Mouse (Mus musculus) right cerebral cortex, postnatal 36 days (tissue): ENCODE results near the gene Rgs14.

Experiments used
- DNase-seq, 2 experiments: peaks; one replicate each; pipeline ENCODE4 v3.0.0; 2022; ENCODE audit warnings: low spot score in 2 of 2, mixed read lengths in 1 of 2

The Rgs14 gene

DNA sequence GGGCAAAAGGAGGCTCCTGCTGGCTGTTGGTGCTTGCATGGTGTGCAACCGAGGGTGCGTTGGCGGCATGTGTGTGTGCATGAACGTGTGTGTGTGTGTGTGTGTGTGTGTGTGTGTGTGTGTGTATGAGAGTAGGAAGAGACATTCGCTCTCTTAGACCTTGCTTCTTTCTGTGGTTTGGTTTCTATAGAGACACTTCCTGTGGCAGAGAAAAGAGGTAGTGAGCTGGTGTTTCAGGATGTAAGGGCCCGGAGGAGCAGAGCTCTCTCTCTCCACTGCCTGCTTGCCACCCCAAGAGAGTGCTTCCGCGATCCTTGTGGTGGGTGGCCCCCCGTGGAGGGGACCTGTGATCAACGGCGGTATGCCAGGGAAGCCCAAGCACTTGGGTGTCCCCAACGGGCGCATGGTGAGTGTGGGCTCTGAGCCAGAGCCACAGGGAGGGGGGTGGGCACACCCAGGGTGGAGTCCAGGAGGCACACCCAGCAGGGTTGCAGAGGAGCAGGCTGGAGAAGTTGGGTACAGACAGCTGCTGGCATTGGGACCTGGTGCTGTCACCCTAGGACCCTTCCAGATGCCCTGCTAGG is at the start of gene Rgs14:
Gene Rgs14, plus strand, starts transcription at position 202 of the 584 bp plus-strand sequence.
- peak; percentile 47 to 65 for DNase-seq

DNA sequence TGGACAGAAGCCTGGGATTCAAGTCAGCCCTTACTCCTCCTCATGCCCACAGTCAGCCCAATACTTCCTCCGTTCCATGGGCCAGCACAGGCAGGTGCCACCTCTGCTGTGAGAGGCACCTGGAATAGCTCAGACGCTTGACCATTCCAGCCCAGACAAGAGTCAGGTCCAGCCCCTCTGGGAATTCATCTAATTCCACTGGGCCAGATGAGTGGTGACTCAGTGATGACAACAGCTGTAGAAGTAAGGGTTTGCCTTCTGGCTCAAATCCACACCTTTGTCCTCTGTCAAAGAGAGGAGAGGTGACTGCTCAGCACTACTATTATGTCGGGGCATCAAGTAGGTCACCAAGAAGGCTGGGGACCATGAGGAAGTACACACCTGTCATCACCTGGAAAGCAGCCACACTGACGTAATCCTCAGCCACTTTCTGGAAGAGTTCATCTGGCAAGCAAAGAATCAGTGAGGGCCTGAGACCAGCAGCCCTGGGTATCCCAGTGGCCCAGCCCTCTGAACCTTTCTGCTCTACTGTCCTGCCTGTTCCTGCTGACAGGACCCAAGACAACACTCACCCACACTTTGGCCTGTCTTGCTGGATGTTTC is 49.5 kb upstream of the Rgs14 start, which contains the start of gene Prelid1:
Gene Prelid1, plus strand, starts transcription at position 570 of the 603 bp plus-strand sequence.
- DNase-seq, result no peak

GRCm38 (mm10) chr13:55321434-55322129 is 48.0 kb upstream of the Rgs14 start, which contains the start of gene Rab24:
Gene Rab24, minus strand, starts transcription at chr13:55321946.
- DNase-seq, result peak; percentile 86 to 89

DNA sequence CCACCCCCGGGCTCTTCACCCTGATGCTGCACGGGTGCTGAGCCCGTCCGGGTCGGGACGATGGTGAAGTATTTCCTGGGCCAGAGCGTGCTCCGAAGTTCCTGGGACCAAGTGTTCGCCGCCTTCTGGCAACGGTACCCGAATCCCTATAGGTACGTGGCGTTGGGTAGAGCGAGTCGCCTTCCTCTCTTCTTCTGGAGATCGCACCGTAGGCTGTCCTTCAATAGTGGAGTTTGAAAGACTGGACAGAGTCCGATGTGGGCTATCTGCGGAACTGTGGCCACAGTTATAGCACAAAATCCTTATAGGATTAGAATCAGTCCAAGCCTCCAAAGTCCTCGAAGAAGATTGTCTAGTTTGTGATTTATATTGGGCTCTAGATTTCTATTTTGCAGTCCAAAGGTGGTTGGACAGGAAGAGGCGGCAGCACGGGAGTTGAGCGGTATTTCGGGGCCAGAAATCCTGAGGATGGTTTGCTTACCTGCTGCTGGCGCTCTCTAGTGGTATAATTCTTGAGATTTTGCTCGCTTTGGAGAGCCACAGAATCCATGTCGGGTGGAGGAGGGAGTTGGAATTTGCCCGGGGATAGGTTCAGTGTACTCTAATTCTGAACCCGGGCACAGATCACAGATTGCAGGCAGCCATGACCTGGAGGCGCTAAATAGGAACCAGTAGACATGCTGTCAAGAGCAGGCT is 47.3 kb upstream of the Rgs14 start:
- no peak for DNase-seq

DNA sequence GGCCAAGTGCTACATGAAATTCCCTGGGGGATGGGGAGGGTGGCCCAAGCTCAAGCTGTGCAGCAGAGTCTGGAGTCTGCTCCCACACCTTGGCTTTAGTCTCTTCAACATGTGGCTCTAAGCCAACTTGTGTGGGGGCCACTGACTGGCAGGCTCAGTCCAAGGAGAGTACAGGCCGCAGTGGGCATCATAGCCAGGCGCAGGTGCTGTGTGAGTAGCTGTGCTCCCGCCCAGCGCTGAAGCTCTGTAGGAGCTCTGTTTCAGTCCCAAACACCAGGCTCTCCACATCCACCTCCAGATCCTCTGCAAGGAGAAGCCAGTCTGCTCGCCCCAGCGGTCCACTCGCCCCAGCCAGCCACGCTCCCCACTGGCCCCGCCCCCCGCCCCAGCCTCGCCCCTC is 43.9 kb upstream of the Rgs14 start:
- DNase-seq, result peak in 1 of 2 experiments; percentile 48

- no peak for DNase-seq
These were observed 42.4 kb upstream of the Rgs14 start for GRCm38 (mm10) chr13:55327169-55327568.

- DNase-seq, result peak; percentile 92 to 93
These were observed 41.9 kb upstream of the Rgs14 start for GRCm38 (mm10) chr13:55327633-55328032.

DNA sequence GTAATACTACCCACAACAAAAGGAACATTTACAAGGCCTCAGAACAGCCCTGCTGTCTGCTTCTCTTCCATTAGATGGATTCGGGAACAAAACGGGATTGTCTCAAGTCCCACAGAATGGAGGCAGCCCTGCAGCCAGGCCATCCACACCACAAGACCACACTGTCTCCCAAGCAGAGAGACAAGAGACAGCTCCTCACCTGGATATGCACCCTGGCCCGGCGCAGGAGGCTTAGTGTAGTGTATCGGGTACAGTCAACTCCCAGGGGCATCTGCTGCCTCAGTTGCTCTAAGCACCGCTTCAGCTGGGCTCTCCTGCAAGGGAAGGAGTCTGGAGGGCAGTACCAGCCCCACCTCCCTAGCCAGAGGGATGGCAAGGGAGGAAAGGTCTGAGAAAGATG is 41.4 kb upstream of the Rgs14 start:
- no peak for DNase-seq

- no peak for DNase-seq
These were observed 40.9 kb upstream of the Rgs14 start for GRCm38 (mm10) chr13:55328641-55329040.

DNA sequence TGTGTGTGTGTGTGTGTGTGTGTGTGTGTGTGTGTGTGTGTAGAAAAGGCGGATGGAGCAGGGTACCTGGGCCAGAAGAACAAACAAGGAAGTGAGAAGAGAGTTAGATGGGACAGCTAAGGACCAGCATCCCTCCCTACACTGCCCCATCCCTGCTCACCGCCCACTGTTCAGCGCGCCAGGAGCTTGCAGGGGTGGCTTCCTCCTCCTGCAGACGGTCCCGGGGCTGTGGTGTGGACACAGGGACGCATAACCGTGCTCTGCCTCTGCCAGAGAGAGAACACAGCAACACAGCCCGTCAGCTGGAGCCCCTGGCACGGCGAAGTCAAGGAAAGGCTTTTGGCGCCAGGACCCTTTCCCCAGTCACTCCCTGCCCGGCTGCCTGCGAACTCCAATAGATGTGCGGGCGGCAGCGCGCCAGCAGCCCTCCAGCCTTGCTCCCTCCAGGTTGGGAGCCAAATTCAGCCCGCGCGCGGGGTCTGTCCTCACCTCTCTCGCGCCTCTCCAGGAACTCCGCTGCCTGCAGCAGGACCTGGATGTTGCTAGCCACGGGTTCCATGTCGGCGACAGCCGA is 40.3 kb upstream of the Rgs14 start:
- no peak for DNase-seq

GRCm38 (mm10) chr13:55329683-55330566 is 39.6 kb upstream of the Rgs14 start, which contains the start of gene Mxd3:
Gene Mxd3, minus strand, starts transcription at chr13:55329823.
- DNase-seq, result peak; percentile 64 to 67

DNA sequence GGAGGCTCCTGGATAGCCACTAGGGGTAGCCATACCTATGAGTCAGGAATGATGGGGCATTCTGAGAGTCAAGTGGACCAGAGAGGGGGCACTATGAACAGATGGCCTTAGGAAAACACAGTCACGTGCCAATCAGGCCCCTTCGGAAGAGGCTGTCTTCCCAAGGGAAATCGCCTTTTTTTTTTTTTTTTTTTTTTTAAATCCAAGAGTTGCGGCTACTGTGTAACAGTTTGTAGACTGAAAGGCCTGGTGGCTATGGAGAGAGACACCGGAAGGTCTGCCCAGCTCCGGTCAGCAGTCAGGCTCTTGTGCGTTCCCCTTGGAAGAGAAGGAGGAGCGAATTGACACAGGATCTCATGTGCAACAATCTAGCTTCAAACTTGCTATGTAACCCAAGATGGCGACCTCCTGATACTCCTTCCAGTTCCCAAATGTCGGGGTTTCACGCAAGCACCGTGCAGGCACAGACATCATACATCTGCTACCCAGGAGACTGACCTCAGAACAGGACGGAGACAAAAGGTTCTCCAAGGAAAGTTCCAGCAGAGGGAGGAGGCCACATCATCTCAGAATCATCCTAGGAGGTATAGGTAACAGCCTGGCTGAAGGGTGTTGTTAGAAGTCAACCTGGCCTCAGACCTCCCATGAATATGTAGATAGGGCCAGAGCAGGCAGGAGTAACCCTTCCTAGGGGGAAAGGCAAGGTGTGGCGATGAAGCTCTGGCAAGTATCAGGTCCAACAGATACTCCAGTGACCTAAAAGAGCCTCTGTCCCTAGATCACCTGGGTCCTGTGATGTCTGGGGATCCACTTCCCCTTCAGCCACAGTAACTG is 38.7 kb upstream of the Rgs14 start:
- DNase-seq, result no peak

GRCm38 (mm10) chr13:55332331-55332730 is 37.2 kb upstream of the Rgs14 start:
- DNase-seq, result no peak

DNA sequence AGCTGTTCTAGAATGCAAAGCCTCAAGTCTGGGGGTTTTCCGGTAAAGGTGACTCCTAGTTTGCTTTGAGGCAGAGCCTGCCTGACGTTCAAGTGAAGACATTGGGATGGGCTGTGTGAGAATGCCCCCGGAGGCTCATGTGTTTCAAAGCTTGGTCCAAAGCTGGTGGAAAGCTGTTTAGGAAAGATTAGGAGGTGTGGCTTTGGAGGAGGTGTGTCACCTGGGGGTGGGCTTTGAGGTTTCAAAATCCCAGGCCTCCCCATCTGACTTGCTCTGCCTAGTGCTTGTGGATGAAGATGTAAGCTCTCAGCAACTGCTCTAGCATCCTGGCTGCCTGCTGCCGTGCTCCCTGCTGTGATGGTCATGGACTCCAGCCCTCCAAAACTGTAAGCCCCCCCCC is 33.8 kb upstream of the Rgs14 start:
- DNase-seq, result no peak

DNA sequence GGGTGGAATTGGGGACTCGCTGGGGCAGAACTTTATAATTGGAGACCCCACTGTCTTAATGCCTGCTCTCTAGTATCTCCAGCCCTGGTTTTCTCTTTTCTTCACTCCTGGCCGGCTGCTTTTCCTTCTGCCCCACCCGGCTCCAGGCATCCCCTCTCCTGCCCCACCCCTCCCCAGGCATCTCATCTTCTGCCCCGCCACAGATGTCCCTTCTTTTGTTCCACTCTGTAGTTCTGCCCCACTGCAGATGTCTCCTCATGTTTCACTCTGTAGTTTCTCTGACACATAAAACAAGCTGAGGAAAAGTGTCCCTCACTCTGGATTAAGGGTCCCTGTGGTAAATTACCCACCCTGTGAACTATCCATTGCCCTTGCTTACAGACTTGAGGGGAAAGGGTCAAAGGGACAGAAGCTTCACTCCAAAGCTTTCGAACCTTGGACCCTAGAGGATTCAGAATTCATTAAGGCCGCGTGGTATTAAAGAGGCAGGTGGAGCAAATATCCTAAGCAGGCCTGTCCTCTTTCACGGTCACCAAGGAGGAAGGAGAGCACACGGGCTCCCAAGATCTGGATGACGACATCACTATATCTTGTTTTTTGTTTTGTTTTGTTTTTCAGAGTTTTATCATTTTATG is 32.1 kb upstream of the Rgs14 start:
- DNase-seq, result no peak

- no peak for DNase-seq
These were observed 31.1 kb upstream of the Rgs14 start for GRCm38 (mm10) chr13:55338131-55339054.

- no peak for DNase-seq
These were observed 30.3 kb upstream of the Rgs14 start for GRCm38 (mm10) chr13:55339259-55339658.

- DNase-seq, result no peak
These were observed 27.1 kb upstream of the Rgs14 start for GRCm38 (mm10) chr13:55342469-55342868.
